Mouse (Mus musculus) testis, adult 2 months (tissue): ENCODE results near the gene Pias3. TPM values are rescaled to one million over a fixed set of nuclear protein-coding genes. Genes with fewer than 3 reads are reported as not detected.
"Not testable (repeated sequence)": the region's sequence is repeated elsewhere in the genome, so short reads cannot be mapped to it uniquely, and the experiment has no call there.

Experiments
- H3K27ac ChIP-seq: fragments of 200-500 bp; 2 replicates; pipeline ENCODE4 v1.5.1; 2012; ENCODE audit warnings: low read depth, low read length; ENCODE audit not compliant: control insufficient read depth, insufficient read depth
- H3K27me3 ChIP-seq: fragments of 200-500 bp; 2 replicates; pipeline ENCODE4 v1.6.1; 2012; ENCODE audit warnings: mild to moderate bottlenecking, low read length, moderate library complexity; ENCODE audit not compliant: control insufficient read depth, insufficient read depth
- H3K36me3 ChIP-seq: fragments of 200-500 bp; 2 replicates; pipeline ENCODE4 v1.6.1; 2012; ENCODE audit warnings: mild to moderate bottlenecking, low read length; ENCODE audit not compliant: control insufficient read depth, insufficient read depth
- H3K4me1 ChIP-seq: fragments of 200-500 bp; 2 replicates; pipeline ENCODE4 v1.6.1; 2012; ENCODE audit warnings: low read length; ENCODE audit not compliant: control insufficient read depth, insufficient read depth
- H3K4me3 ChIP-seq: fragments of 200-500 bp; 2 replicates; pipeline ENCODE4 v1.5.1; 2012; ENCODE audit warnings: low read depth, mild to moderate bottlenecking, low read length, moderate library complexity, mixed read lengths; ENCODE audit not compliant: control insufficient read depth
- CTCF ChIP-seq: fragments of 200-500 bp; IDR thresholded peaks from 2 replicates; pipeline ENCODE4 v1.5.1; 2012; ENCODE audit warnings: low read depth, mild to moderate bottlenecking, inconsistent platforms, low read length, moderate library complexity; ENCODE audit not compliant: control insufficient read depth, insufficient read depth, insufficient replicate concordance
- POLR2A ChIP-seq: fragments of 200-500 bp; IDR thresholded peaks from 2 replicates; pipeline ENCODE4 v1.6.1; 2012; ENCODE audit warnings: low read depth, mild to moderate bottlenecking, inconsistent platforms, low read length, moderate library complexity; ENCODE audit not compliant: control insufficient read depth
- polyA plus RNA-seq: library from polyadenylated mRNA; depleted of rRNA; stranded (reverse); fragments of >200 nt; gene quantifications from 2 replicates; pipeline ENCODE4 v1.2.3, GENCODE M21; 2012; rRNA removed

The Pias3 gene
- polyA plus RNA-seq = 6.9 and 7.2 TPM in 2 replicates

GRCm38 (mm10) chr3:96696198-96696765 is at the start of gene Pias3:
Pias3 (plus strand) TSS chr3:96696384.
- H3K27me3 ChIP-seq = no peaks in the 10 kb centered on the region
- TF ChIP-seq CTCF (no peak), POLR2A (peak; percentile 38; the same call in 1 of the 2 replicates)
- H3K4me3 ChIP-seq = peak within 1 kb of the TSS; percentile 93
- H3K36me3 ChIP-seq = no peaks in the 10 kb centered on the region
- peaks cover 16% of the 10 kb centered on the region for H3K4me1 ChIP-seq
- H3K27ac ChIP-seq = peak within 1 kb of the TSS; percentile 80

- Histone ChIP-seq H3K36me3 (peaks cover 1% of the 10 kb centered on the region), H3K27me3 (no peaks in the 10 kb centered on the region)
- no peak for TF ChIP-seq CTCF
- no peak for TF ChIP-seq POLR2A
Measured at GRCm38 (mm10) chr3:96647365-96647764, 48.8 kb upstream of the Pias3 start.

GRCm38 (mm10) chr3:96660901-96661300 is 35.3 kb upstream of the Pias3 start:
- peaks cover 9% of the 10 kb centered on the region for H3K4me1 ChIP-seq
- TF ChIP-seq POLR2A = no peak
- H3K36me3 ChIP-seq = no peaks in the 10 kb centered on the region
- H3K27me3 ChIP-seq = no peaks in the 10 kb centered on the region
- no peak overlapping the region for H3K4me3 ChIP-seq
- H3K27ac ChIP-seq = no peak overlapping the region

More at GRCm38 (mm10) chr3:96647365-96647764, 48.8 kb upstream of the Pias3 start:
- Histone ChIP-seq H3K4me1 (no peaks in the 10 kb centered on the region), H3K27ac (no peak overlapping the region), H3K4me3 (no peak overlapping the region)

- Histone ChIP-seq H3K27me3 (no peaks in the 10 kb centered on the region), H3K4me1 (peaks cover 9% of the 10 kb centered on the region), H3K27ac (no peak overlapping the region), H3K36me3 (no peaks in the 10 kb centered on the region), H3K4me3 (no peak overlapping the region)
- TF ChIP-seq POLR2A (no peak), CTCF (no peak)
Measured at GRCm38 (mm10) chr3:96662731-96663316, 33.4 kb upstream of the Pias3 start.

- TF ChIP-seq CTCF (0 out of 2 replicates have a peak, but pooled peaks have one; percentile 29), POLR2A (no peak)
Measured at GRCm38 (mm10) chr3:96663432-96664239, 32.5 kb upstream of the Pias3 start.

GRCm38 (mm10) chr3:96665732-96666363 is 30.3 kb upstream of the Pias3 start:
- H3K4me3 ChIP-seq, H3K36me3 ChIP-seq, H3K27ac ChIP-seq, H3K27me3 ChIP-seq: not testable (repeated sequence)
- H3K4me1 ChIP-seq = peaks cover 15% of the 10 kb centered on the region

More at GRCm38 (mm10) chr3:96663432-96664239, 32.5 kb upstream of the Pias3 start:
- no peaks in the 10 kb centered on the region for H3K27me3 ChIP-seq
- H3K4me1 ChIP-seq = peaks cover 9% of the 10 kb centered on the region
- no peak overlapping the region for H3K27ac ChIP-seq
- H3K36me3 ChIP-seq = no peaks in the 10 kb centered on the region
- no peak overlapping the region for H3K4me3 ChIP-seq

- no peaks in the 10 kb centered on the region for H3K36me3 ChIP-seq
- H3K4me3 ChIP-seq = no peak overlapping the region
- TF ChIP-seq POLR2A (no peak), CTCF (no peak)
- H3K27me3 ChIP-seq = no peaks in the 10 kb centered on the region
- peaks cover 15% of the 10 kb centered on the region for H3K4me1 ChIP-seq
- H3K27ac ChIP-seq = no peak overlapping the region
Measured at GRCm38 (mm10) chr3:96666916-96667315, 29.3 kb upstream of the Pias3 start.
